Mouse (Mus musculus): ENCODE data around the gene Ptbp1.

- TF ChIP-seq CTCF (IDR thresholded peaks at IDR 0.05; ENCODE audit: low read depth) = no peak
- no peak for TF ChIP-seq EP300 (IDR thresholded peaks at IDR 0.05; ENCODE audit: low read depth)
Measured at GRCm38 (mm10) chr10:79871845-79872244, 17.6 kb downstream of the Ptbp1 start.
